Mouse (Mus musculus) yolk sac, embryonic 10.5 days (tissue): ENCODE measurements around the gene Ybx2.
"Not testable (repeated sequence)": the region's sequence is repeated elsewhere in the genome, so short reads cannot be mapped to it uniquely, and the experiment has no call there.

Experiments used
- DNase-seq: peaks from one replicate; pipeline ENCODE4 v3.0.0-alpha.2; 2017; ENCODE audit warnings: low spot score

The Ybx2 gene

GRCm38 (mm10) chr11:69914917-69915430, 20.6 kb upstream of the Ybx2 start:
- no peak for DNase-seq

GRCm38 (mm10) chr11:69915667-69916627, 19.6 kb upstream of the Ybx2 start:
- no peak for DNase-seq

GRCm38 (mm10) chr11:69916652-69917378, 18.8 kb upstream of the Ybx2 start:
- DNase-seq: not testable (repeated sequence)

- no peak for DNase-seq
These were observed 18.1 kb upstream of the Ybx2 start for GRCm38 (mm10) chr11:69917379-69917948.

DNA sequence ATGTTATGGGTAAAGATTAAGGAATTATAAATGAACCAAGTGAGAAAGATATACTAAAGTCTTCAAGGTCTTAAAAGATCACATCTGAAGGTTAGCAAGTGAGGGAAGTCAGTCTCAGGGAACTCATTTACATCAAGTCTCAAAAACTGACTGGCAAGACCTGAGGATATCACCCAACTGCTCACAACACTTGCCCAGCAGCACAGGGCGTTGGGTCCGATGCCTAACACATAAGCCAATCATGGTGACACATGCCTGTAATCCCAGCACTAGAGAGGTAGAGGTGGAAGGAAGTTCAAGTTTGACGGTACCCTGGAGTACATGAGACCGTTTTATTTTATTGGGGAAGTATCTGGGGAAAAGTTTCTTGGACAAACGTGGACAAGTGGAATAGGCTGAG, 17.5 kb upstream of the Ybx2 start:
- no peak for DNase-seq

GRCm38 (mm10) chr11:69919053-69919452, 16.5 kb upstream of the Ybx2 start:
- no peak for DNase-seq

GRCm38 (mm10) chr11:69919661-69920265, 15.8 kb upstream of the Ybx2 start:
- peak; percentile 84 for DNase-seq

GRCm38 (mm10) chr11:69920266-69921031, 15.1 kb upstream of the Ybx2 start:
- DNase-seq: peak; percentile 79

DNA sequence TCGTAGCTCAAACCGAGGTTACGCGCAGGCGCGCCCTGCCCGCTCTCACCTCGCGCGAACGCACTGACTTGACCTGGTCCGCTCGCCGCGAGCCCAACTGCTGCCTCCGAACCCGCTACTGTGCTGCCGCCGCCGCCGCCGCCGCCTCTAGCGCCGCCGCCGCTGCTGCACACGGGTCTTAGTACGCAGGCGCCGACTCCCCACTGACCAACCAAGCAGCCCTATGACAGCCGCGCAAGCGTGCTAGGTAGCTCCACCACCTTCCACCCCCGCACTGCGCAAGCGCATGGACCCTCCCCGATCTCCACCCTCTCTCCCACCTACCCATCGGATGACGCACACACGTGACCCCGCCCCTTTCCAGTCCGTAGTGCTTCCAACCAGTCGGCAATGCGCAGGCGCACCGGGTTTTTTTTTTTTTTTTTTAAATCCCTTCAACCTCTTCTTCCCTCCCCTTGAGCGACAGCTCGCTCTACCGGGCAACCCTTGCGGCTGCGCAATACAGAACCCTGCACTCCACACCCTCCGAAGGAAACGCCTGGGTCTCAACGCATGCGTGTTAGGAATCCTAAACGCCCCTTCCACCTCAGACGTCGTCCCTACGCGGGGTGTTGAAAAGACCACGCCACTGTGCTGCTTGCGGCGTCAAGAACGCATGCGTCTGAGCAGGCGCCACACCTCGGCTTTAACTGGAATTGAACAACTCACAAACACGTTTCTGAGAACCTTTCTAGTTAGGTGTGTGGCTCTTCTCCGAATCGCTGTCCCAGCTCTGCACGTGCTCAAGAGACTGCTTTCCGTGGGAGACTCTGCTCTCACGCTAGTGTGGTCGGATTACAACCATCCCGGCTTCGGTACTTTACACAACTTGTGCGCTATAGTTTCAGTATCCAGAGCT, 14.2 kb upstream of the Ybx2 start, which contains the start of gene Eif5a:
Gene Eif5a, minus strand, starts transcription at position 845 of the 898 bp plus-strand sequence.
- peak; percentile 100 for DNase-seq

- no peak for DNase-seq
These were observed 13.4 kb upstream of the Ybx2 start for GRCm38 (mm10) chr11:69922012-69922756.

DNA sequence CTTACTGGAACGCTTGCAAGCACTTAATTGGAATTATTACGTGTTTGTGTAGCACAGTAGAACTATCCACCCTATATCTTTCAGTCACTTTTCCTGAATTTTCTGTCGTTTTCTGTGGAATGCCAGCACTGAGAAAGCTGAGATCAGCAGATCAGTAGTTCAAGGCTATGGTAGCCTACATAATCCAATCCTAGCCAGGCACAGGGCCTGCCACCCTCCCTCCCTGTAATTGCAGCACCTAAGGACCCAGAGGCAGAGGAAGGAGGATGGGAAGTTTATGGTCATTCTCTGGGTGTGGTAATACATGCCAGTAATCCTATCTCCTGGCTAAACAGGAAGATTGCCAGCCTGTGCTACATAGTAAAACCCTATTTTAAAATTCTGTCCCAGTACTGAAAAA, 12.8 kb upstream of the Ybx2 start:
- DNase-seq: no peak

- DNase-seq: no peak
These were observed 8.1 kb upstream of the Ybx2 start for GRCm38 (mm10) chr11:69927501-69927900.

DNA sequence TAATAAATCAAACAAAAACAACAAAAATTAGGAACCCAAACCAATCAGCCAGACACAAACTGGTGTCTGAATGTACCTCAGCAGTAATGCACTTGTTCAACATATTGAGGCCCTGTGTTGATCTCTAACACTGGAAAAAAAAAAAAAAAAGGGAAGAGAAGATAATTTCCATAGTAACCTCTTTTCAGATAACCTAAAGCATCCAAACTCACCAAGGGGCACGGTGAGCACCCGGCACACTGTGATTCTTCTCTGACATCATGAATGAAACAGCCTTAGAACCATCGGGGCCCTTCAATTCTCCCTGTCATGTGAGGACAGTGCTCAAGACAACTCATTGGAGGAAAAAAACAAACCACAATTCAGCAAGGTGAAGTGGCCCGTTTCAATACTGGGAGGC, 5.9 kb upstream of the Ybx2 start:
- DNase-seq: no peak

- not testable (repeated sequence) for DNase-seq
These were observed 5.4 kb upstream of the Ybx2 start for GRCm38 (mm10) chr11:69930176-69930575.

- DNase-seq: no peak
These were observed 4.5 kb upstream of the Ybx2 start for GRCm38 (mm10) chr11:69930967-69931537.

DNA sequence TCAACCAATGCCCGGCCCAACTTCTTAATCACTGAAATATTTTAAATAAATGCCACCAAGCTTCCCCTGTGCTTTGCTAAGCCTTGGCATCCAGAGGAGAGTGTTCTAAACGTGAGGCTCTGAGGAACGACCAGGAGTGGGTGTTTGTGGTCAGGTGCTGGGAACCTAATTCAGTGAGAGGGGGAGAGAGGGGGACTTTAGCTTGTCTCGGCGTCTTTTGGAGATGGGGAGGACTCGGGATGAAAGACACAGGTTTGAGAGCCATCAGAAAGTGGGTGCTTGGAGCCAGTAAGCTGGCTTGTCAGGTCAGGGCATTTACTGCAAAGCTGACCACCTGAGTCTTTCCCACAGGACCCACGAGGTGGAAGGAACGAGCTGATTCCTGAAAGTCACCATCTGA, 3.8 kb upstream of the Ybx2 start:
- DNase-seq: no peak

DNA sequence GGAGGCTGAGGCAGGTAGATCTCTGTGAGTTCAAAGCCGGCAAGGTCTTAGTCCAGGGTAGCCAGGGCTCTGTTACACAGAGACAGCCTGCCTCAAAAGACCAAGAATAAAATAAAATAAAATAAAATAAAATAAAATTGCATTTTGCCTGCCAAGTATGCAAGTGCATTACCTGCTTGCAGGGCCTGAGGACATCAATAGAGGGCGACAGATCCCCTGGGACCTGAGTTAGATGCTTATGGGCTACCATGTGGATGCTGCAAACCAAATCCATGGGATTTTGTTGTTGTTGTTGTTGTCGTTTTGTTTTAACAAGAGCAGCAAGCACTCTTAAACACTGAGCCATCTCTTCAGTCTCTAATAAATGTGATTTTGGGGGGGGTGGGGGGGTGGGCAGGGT, 3.3 kb upstream of the Ybx2 start:
- DNase-seq: no peak

GRCm38 (mm10) chr11:69933066-69933465, 2.5 kb upstream of the Ybx2 start:
- no peak for DNase-seq

- peak; percentile 83 for DNase-seq
These were observed 1.4 kb upstream of the Ybx2 start for GRCm38 (mm10) chr11:69934169-69934568.
